Mouse (Mus musculus) megakaryocyte, embryonic 14.5 days (primary cell): ENCODE measurements around the gene E130308A19Rik.

Experiments
- FLI1 ChIP-seq: IDR thresholded peaks from 2 replicates; pipeline ENCODE4 v1.6.1; 2012; ENCODE audit warnings: low read length, inconsistent platforms, mixed read lengths
- GATA1 ChIP-seq: IDR thresholded peaks from 3 replicates; pipeline ENCODE4 v1.6.1; 2012; ENCODE audit warnings: mixed read lengths, low read length, inconsistent platforms, borderline replicate concordance

GRCm38 (mm10) chr4:59757452-59758435, 131.7 kb downstream of the E130308A19Rik start:
- no peak for TF ChIP-seq GATA1
- TF ChIP-seq FLI1: no peak
